Mouse (Mus musculus) monocyte, adult 5-6 weeks (primary cell): ENCODE measurements around the gene Sort1. TPM values are rescaled to one million over a fixed set of nuclear protein-coding genes. Genes with fewer than 3 reads are reported as not detected.

Experiments used
- ATAC-seq: fragments of 153-309, 156-312 bp; replicated peaks from 2 replicates; pipeline ENCODE4 v1.8.0; 2017; ENCODE audit warnings: mild to moderate bottlenecking; ENCODE audit not compliant: low TSS enrichment, insufficient number of reproducible peaks, severe bottlenecking, poor library complexity, low FRiP score
- total RNA-seq: library from RNA; stranded (forward); fragments of 200-1000, 200-491, 200-594 nt; gene quantifications from 3 replicates; pipeline ENCODE4 v1.2.3, GENCODE M21; 2017

Gene Sort1
- total RNA-seq, 1 experiment from 2014 or later, result 31.6 TPM

DNA sequence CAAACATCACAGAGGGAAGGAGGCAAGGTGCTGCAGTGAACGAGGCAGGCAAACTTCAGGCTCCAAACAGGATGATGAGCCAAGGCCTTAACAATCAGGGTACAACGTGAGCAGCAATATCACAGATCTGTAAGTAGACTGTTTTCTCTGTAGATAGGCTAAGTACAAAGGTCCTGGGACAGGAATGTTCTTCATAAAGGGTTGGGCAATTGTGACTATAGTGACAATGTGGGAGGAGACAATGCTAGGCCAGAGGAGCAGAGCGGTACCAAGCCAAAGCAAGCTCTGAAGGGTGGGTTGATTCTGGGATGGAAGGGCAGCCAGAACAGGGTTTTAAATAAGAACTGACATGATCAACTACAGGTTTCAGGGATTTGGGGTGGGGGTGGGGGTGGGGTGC, 83.9 kb downstream of the Sort1 start:
- no peak for ATAC-seq

DNA sequence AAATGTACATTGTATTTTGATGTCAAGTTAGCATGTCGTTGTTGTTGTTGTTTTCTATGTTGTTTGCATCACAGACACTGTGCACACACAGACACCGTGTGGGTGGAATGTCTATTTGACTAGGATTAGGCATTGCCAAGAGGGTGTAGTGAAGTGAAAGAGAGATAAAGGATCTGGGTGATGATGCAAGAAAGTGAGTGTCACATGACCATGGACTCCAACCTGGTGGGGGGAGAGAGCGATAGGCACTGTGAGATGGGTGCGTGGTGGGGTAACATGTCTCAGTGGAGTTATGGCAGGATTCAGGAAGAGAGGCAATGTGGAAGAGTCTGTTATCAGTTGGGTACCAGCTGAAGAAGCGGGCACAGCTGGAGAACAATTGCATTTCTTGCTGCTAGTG, 84.8 kb downstream of the Sort1 start:
- ATAC-seq, result no peak

DNA sequence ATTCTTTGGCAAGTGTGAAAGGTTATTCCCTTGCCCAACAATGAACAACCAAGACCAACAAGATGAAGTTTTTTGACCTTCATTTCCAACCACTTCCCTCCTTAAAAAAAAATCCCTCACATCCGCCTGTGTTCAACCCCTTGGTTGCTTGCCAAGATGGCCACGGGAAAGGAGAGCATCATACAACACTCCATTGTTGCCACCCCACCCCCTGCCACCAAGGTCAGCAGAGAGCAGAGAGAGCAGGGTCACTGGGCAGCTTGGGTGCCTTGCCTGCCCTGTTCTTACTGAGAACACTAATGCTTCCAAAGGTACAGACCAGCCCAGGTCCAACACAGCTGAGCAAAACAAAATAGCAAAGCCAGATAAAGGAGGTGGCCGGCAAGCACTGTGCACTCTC, 88.4 kb downstream of the Sort1 start:
- ATAC-seq, result no peak

DNA sequence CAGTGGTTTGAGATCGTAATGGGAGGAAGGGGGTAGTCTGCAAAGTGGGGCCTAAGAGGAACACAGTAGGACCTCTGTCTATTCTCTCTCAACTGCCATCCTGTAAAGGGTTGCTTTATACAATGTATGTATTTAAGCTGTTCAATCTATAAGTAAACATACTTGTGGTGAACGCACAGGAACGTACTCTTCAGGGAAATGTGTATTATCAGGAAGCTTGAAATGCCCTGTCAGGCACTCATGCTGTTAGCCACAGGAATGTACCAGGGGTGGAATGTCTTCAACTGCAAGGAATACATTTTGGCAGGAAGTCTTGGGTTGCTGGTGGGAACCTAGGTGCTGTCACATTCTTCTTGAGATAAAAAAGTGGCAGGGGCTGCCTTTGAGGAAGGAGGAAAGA, 88.8 kb downstream of the Sort1 start:
- ATAC-seq, result no peak

DNA sequence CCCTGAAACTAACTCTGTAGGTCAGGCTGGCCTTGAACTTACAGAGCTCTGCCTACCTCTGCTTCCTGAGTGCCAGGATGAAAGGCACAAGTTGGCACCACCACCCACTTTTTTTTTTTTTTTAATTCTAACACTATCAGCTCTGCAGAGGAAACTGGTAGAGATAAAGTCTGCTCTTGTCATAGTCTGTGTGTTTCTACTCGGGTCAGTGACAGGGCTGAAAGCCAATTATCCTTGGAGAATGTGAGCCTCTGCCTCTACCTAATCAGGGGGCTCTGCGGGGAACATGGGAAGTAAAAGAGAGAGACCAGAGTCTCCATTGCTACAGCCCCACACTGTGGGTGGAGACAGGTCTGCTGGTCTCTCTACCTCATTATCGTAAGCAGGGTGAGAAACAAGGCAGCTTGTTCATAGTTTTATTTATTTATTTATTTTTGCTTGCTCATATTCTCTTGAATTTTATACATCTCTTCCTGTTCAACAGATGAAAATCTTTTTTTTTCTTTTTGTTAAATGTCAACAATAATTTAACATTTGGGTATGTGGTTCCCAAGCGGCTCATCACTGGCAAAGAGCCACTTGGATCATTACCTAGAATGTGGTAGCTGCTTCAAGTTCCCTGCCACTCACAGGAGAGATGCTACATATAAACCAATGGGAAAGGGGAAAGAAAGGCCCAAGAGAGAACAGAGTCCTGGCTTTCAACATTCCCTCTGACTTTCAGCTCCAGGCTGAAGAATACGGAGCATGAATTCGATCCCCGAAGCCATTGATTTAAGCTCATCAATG, 95.2 kb downstream of the Sort1 start:
- no peak for ATAC-seq

DNA sequence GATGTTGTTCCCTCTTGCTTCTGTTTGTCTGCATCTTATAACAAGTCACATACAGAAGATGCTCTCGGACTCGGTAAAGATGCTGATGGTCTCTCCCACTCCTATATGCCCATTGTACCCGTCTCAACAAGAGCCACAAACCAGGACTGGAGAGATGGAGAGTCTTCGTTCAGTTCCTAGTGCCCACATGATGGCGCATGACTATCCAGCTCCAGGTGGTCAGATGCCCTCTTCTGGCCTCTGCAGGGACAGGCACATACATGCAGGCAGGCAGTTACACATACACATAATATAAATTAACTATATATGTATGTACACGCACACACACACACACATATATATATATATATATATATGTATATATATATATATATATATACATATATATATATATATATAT, 96.8 kb downstream of the Sort1 start:
- no peak for ATAC-seq

DNA sequence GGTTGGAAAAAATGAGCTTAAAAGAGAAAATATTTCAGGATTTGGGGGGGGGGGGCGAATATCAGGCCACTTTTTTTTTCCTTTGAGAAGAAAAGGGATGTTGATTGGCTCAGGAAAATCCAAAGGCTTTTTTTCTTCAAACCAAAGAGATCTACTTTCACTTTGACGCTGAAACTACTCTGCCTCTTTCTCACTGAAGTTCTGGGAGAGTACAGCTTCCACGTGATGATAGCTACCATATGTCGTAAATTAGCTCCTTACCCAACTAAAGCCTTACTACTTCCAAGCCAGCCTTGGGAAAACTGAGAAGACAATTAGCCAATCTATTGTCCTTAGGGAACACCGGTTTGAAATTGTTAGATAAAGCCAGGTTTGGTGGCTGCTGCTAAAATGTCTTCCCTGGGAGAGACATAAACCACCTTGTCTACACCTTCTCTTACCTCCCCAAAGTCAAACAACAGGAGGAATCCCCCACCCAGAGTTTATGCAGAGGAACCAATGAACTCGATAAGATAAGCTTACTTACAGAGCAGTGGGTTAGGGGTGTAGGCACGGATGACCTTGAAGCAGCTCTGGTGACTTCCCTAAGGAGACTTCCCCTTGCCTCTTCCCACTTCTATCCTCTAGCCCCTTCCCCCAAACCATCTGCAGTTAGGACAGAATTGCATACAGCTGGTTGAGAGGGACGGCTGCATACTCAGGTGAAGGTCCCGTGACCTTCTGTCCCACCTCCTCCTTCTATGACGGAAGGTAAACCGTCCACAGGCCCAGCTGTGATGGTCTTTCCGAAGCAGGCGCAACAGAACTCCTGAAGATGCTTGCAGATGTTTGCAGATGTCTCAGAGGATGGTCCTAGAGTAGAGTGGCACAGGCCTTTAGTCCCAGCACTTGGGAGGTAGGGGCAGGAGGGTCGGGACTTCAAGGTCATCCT, 98.3 kb downstream of the Sort1 start:
- no peak for ATAC-seq

DNA sequence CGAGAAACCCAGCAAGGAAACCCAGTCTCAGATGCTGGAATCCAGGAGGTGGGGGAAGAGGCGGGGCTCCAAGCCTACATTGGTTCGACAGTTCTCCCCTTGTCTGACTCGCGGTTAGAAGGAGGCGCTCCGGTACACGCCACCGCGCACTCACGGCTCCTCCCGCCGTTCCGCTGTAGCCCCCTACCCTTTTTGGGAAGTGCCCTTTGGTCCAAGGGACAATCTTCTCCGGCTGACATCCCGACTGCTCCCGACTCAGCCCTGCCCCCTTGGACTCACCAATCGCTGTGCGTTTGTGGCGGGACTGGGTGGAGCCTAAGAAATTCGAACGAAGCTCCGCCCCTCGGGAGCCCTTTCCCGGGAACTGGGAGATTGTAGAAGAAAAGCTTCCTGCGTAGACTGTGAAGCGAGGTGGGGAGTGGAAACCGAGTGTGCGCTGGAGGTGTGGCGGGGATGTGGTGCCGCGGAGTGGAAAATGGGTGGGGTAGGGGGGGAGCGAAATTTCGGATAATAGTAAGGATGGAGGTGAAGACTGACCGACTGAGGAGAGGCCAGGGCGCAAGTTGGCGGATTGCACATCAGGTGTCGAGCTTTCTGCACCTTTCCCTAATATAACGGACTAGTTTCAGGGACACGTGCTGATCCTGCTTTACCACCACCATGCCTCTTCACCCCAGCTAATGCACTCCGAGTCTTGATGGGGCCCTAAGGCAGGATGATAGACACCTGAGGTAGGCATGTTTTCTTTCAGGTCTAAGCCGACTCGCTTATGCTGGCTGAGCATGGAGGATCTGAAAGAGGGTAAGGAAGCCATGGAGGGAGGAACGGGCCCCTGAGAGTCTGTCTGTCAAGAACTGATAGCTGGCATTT, 99.8 kb downstream of the Sort1 start, which contains the start of gene Psrc1:
TSS of gene Psrc1 (plus strand) at position 355 of the 870 bp plus-strand sequence.
- peak; percentile 62 for ATAC-seq

DNA sequence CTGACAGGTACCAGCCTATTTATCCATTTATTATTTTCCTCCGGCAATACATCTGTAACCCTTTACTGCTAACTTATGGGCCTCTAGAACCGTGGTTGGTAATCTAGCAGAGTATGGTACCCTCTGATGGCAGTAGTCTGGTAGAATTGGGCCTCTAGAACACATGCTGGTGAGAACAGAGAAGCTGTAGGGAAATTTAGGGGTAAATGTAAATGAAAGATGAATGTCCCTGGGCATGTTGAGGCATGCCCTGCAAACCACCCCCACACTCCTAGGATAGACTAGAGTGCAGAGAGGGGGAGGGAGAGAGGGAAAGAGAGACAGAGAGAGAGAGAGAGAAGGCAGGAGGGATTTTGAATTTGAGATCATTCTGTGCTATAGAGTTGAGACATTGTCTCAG, 100.5 kb downstream of the Sort1 start:
- no peak for ATAC-seq

DNA sequence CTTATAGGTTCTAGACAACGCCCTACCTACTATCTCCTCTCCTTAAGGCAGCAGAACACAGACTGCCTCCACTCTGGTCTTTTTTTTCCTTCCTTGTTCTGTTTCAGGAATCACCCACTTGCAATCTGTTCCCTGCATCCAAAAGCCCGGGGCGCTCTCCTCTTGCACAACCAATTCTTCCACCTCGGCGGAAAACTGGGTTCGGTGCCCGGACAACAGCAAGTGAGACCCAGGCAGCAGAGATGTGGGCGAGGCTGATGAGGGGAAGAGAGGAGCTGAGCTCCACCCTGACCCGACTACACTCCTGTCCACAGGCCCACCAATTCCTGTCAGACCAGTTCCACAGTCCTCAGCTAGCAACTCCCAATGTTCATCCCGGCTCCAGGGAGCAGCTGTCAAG, 102.3 kb downstream of the Sort1 start:
- ATAC-seq, result no peak

DNA sequence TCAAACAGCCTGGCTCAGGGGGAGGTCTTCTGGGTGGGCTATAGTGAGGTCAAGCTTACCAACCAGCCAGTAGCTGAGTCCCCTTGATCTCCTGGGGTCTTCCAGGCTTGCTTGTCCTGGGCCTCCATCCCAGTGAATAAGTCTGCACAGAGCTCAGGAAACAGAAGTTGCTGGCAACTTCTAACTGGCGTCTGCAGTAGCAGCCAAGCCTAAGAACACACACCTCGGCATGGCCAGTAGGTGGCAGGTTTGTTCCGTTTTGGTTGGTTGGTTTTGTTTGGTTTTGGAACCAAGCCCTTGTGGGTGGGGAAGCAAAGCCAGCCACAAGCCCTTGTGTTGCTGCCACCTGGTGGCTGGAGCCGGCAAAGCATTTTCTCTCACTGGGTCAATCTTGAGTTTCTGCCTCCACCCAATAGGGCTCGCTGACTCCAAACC, 105.2 kb downstream of the Sort1 start:
- peak; percentile 95 for ATAC-seq

DNA sequence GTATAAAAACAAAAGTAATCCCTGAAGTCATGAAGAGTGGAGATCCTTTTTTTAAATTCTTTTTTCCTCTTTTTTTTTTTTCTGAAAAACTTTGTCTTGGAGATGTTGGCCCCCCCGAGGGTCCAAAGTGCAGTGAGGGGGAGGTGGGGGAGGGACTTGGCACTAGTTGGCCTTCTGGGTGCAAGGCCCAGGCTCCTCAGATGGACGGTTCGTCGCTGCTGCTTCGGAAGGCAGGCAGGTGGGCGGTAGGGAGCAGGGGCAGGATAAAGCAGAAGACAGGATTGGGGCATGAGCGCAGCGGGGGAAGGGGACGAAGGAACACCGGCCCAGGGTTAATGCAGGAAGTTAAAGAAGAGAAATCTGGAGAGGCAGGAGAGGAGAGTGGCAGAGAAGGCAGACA, 108.4 kb downstream of the Sort1 start:
- no peak for ATAC-seq

DNA sequence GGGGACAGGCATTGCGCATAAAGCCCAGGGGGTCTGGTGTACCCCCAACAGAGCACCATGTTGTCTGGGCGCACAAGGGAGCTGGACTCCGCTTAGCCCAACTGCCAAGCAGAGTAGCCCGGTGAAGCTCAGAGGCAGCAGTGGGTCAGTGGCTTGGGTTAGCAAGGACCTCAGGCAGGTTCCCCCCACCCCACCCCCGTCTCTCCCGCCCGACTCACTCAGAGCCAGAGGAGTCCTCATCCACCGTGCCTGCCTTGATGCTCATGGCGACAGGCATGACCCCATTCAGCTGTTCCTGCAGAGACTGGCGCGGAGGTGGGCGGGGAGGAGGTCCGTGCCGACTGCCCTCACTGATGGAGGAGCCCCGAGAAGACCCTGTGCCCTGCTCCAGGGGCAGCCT, 108.9 kb downstream of the Sort1 start:
- ATAC-seq, result no peak

DNA sequence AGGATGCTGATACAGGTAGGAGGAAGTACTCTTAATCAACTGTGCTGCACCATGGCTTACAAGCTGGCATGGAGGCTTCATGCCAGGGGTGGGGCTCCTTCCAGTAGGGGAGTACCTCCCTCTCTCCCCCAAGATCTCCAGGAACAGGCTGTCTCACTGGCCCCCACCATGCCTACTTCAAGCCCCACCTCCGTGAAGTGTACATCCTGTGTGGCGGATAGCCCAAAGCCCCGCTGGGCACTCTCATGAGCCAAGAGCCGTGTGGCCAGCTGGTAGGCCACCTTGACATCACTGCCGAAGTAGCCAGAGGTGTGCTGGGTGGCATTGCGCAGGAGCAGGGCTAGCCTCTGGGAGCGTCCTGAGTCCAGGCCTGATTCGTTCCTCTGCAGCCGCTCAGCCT, 114.4 kb downstream of the Sort1 start:
- no peak for ATAC-seq

DNA sequence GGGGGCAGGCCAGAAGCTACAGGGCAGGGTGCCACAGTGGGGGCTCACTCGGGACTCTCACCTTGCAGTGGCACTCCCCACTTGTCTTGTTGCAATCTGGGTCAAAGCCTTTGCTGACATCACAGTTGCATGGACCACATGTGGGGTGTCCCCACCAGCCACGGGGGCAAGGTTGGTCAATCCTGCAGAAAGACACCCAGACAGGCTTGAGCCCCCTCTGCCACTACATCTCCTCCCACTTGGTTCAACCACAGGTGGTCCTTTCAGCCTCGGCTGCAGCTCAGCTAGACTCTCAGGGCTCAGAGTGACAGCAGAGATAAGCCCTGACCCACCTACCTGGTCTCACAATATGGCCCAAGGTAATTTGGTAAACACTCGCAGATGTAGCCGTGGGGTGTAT, 116.6 kb downstream of the Sort1 start:
- no peak for ATAC-seq

DNA sequence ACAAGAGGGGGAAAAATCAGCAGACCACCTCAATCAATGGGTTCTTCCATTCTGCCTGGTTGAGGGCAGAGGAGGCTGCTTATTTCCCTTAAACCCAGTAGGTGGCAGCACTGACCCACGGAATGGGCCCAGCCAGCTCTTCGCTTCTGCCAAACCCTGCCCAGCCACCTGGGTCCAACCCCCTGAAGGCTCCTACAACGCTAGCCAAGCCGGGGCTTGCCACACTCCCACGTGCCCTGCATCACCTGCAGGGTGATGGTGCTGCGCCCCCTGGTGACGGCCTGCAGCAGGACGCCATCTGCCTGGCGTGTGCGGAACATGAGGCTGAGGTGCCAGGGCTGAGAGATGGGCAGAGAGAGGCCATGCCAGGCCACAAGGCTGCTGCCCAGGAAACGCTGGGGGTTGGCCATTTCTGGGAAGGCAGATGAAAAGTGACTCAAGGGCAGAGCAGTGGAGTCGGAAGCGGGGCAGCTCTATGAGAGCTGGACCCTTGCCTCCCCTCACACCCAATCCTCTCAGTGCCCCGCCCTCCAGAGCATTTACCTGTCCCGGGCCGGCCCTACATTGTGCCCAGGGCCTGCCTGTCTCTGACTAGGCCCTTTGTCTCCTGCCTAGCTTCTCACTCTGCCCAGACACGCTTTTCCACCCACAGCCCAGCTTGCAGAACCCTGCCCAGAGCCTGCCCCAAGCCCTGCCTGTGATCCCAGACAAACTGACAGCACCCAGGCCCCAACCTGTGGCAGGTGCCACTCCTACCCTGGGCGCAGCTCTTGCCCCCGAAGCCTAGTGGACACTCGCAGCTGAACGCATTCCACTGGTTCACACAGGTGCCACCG, 118.0 kb downstream of the Sort1 start:
- peak; percentile 69 for ATAC-seq

DNA sequence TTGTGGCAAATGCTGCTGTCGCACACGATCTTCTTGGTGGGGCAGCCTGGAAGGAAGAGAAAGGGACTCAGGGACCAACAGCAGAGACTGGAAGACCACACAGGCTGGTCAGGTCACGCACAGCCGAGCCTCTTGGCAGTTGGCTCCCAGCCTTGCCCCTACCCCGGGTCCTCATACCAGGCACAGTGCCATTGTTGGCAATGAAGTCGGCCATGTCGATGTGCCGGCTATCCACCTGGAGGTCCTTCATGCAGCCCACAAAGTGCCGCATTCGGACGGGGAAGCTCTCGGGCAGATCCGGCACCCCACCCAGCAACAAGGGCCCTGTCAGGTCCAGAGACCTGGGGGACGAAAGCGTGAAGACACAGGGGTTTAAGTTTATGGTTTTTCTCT, 118.6 kb downstream of the Sort1 start:
- no peak for ATAC-seq
